Mouse (Mus musculus) embryonic facial prominence, embryonic 12.5 days (tissue): ENCODE results near the gene Zfp523. TPM values are rescaled to one million over a fixed set of nuclear protein-coding genes. Genes with fewer than 3 reads are reported as not detected.

ENCODE experiments used
- ATAC-seq: fragments of 200-750 bp; cut with Nextera tagmentation; 2 replicates; pipeline ENCODE4 v1.8.0; 2017; ENCODE audit not compliant: insufficient number of reproducible peaks, insufficient read depth, low FRiP score, low TSS enrichment
- H3K27ac ChIP-seq: fragments of 300-500 bp; sonication (generic); 2 replicates; pipeline ENCODE4 v1.5.1; 2016; ENCODE audit warnings: mild to moderate bottlenecking
- H3K27me3 ChIP-seq: fragments of 300-500 bp; sonication (generic); 2 replicates; pipeline ENCODE4 v1.6.1; 2016; ENCODE audit warnings: mild to moderate bottlenecking, moderate library complexity
- H3K36me3 ChIP-seq: fragments of 300-500 bp; sonication (generic); 2 replicates; pipeline ENCODE4 v1.6.1; 2016; ENCODE audit warnings: mild to moderate bottlenecking
- H3K4me1 ChIP-seq: fragments of 300-500 bp; sonication (generic); 2 replicates; pipeline ENCODE4 v1.6.1; 2016
- H3K4me2 ChIP-seq: fragments of 300-500 bp; sonication (generic); replicated peaks from 2 replicates; pipeline ENCODE4 v1.6.1; 2016; ENCODE audit warnings: mild to moderate bottlenecking, moderate library complexity
- H3K4me3 ChIP-seq: fragments of 300-500 bp; sonication (generic); 2 replicates; pipeline ENCODE4 v1.5.1; 2016; ENCODE audit warnings: mild to moderate bottlenecking
- H3K9ac ChIP-seq: fragments of 300-500 bp; sonication (generic); 2 replicates; pipeline ENCODE4 v1.6.1; 2016; ENCODE audit warnings: mild to moderate bottlenecking, moderate library complexity
- H3K9me3 ChIP-seq: fragments of 300-500 bp; sonication (generic); 2 replicates; pipeline ENCODE4 v1.6.1; 2016; ENCODE audit warnings: mild to moderate bottlenecking, moderate library complexity
- WGBS: fragments of 180-500 bp; shearing (Covaris S2); methylation state at CpG from one replicate; pipeline ENCODE4 v1.1.7; 2016; 5-methylcytosine and 5-hydroxymethylcytosine counted together
- polyA plus RNA-seq: library from polyadenylated mRNA; unstranded; fragments of >200 nt; fragmentation: Nextera tagmentation; extraction: Ambion mirVana; gene quantifications from 2 replicates; pipeline ENCODE4 v1.2.1, GENCODE M21; 2016

Zfp523 gene
- polyA plus RNA-seq, 1 experiment from 2014 or later, result 52.8 TPM

GRCm38 (mm10) chr17:28251579-28252280 lies 74.8 kb downstream of the Zfp523 start:
- Histone ChIP-seq H3K27ac (no peak overlapping the region), H3K9me3 (no peaks in the 10 kb centered on the region), H3K4me3 (no peak overlapping the region), H3K27me3 (no peaks in the 10 kb centered on the region), H3K4me2 (no peak overlapping the region), H3K4me1 (peaks cover 45% of the 10 kb centered on the region), H3K36me3 (peaks cover 5% of the 10 kb centered on the region; the same call in 1 of the 2 replicates), H3K9ac (no peak overlapping the region)
- 78% methylated on average over 12 of the region's 12 CpGs for WGBS
- no peak for ATAC-seq

- H3K27ac ChIP-seq, result no peak overlapping the region
- H3K4me3 ChIP-seq, result no peak overlapping the region
Observed at GRCm38 (mm10) chr17:28252281-28252648, 75.3 kb downstream of the Zfp523 start.

GRCm38 (mm10) chr17:28253216-28253615 lies 76.3 kb downstream of the Zfp523 start:
- no peak for ATAC-seq
- no peak overlapping the region for H3K4me3 ChIP-seq
- 66% methylated on average over 7 of the region's 7 CpGs for WGBS
- no peak overlapping the region for H3K9ac ChIP-seq
- no peaks in the 10 kb centered on the region for H3K27me3 ChIP-seq
- H3K27ac ChIP-seq, result no peak overlapping the region
- no peaks in the 10 kb centered on the region for H3K9me3 ChIP-seq
- H3K4me2 ChIP-seq, result no peak overlapping the region
- peaks cover 5% of the 10 kb centered on the region; the same call in 1 of the 2 replicates for H3K36me3 ChIP-seq
- H3K4me1 ChIP-seq, result peaks cover 47% of the 10 kb centered on the region

More at GRCm38 (mm10) chr17:28252281-28252648, 75.3 kb downstream of the Zfp523 start:
- no peak overlapping the region for H3K4me2 ChIP-seq
- peaks cover 45% of the 10 kb centered on the region for H3K4me1 ChIP-seq
- H3K36me3 ChIP-seq, result peaks cover 5% of the 10 kb centered on the region; the same call in 1 of the 2 replicates
- H3K9ac ChIP-seq, result no peak overlapping the region
- ATAC-seq, result no peak
- WGBS, result 84% methylated on average over 5 of the region's 5 CpGs
- no peaks in the 10 kb centered on the region for H3K9me3 ChIP-seq
- no peaks in the 10 kb centered on the region for H3K27me3 ChIP-seq

- no peaks in the 10 kb centered on the region for H3K9me3 ChIP-seq
- no peak overlapping the region for H3K9ac ChIP-seq
- no peaks in the 10 kb centered on the region for H3K27me3 ChIP-seq
- peaks cover 5% of the 10 kb centered on the region; the same call in 1 of the 2 replicates for H3K36me3 ChIP-seq
- H3K4me3 ChIP-seq, result no peak overlapping the region
- no peak for ATAC-seq
- H3K4me2 ChIP-seq, result no peak overlapping the region
- peak overlapping the region; percentile 38; the same call in 1 of the 2 replicates for H3K27ac ChIP-seq
- 58% methylated on average over 4 of the region's 4 CpGs for WGBS
- H3K4me1 ChIP-seq, result peaks cover 47% of the 10 kb centered on the region
Observed at GRCm38 (mm10) chr17:28254804-28255203, 77.9 kb downstream of the Zfp523 start.

Other genes with a start within 250 kb of the Zfp523 start
- gene Tcp11, start 96.5 kb upstream of the Zfp523 start, polyA plus RNA-seq, result 1.7 and 1.9 TPM in 2 replicates
- gene Scube3, start 35.0 kb upstream of the Zfp523 start, polyA plus RNA-seq, result 10.8 TPM in 2 replicates
- 9.0 and 9.2 TPM in 2 replicates for gene Def6, start 30.6 kb downstream of the Zfp523 start, polyA plus RNA-seq
- gene Ppard, start 55.6 kb downstream of the Zfp523 start, polyA plus RNA-seq, result 2.5 and 3.2 TPM in 2 replicates
- 37.0 and 38.4 TPM in 2 replicates for gene Fance, start 136.4 kb downstream of the Zfp523 start, polyA plus RNA-seq
- 496 and 505 TPM in 2 replicates for gene Rpl10a, start 151.3 kb downstream of the Zfp523 start, polyA plus RNA-seq
- gene Tead3, start 173.7 kb downstream of the Zfp523 start, polyA plus RNA-seq, result 14.1 and 17.9 TPM in 2 replicates
- gene Tulp1, start 188.1 kb downstream of the Zfp523 start, polyA plus RNA-seq, result 8.4 and 9.3 TPM in 2 replicates